Mouse (Mus musculus) erythroblast, embryonic 14.5 days (primary cell): Measurements from ENCODE around the gene Cyth3. TPM values are rescaled to one million over a fixed set of nuclear protein-coding genes. Genes with fewer than 3 reads are reported as not detected.
A peak's percentile ranks its signal among the peaks of the same experiment; 100 is the strongest.

Experiments used
- H3K27me3 ChIP-seq: 2 replicates; pipeline ENCODE4 v1.6.1; 2012; ENCODE audit warnings: inconsistent platforms; ENCODE audit not compliant: control insufficient read depth
- H3K36me3 ChIP-seq: 2 replicates; pipeline ENCODE4 v1.6.1; 2012; ENCODE audit warnings: mild to moderate bottlenecking, inconsistent platforms; ENCODE audit not compliant: control insufficient read depth
- H3K4me1 ChIP-seq: 2 replicates; pipeline ENCODE4 v1.6.1; 2012; ENCODE audit warnings: inconsistent platforms; ENCODE audit not compliant: control insufficient read depth
- H3K4me3 ChIP-seq: replicated peaks from 2 replicates; pipeline ENCODE3; 2012; ENCODE audit warnings: moderate library complexity, mild to moderate bottlenecking, inconsistent platforms
- H3K9me3 ChIP-seq: 2 replicates; pipeline ENCODE4 v1.6.1; 2012; ENCODE audit warnings: low read length, inconsistent platforms, mixed read lengths; ENCODE audit not compliant: control insufficient read depth
- GATA1 ChIP-seq: IDR thresholded peaks from 2 replicates; pipeline ENCODE4 v1.6.1; 2012; ENCODE audit warnings: low read length, inconsistent platforms, mixed read lengths
- TAL1 ChIP-seq: IDR thresholded peaks from 3 replicates; pipeline ENCODE4 v1.6.1; 2012; ENCODE audit warnings: low read length, inconsistent platforms, mixed read lengths
- polyA plus RNA-seq: library from polyadenylated mRNA; stranded (reverse); fragments of >175 nt; gene quantifications from 2 replicates; pipeline ENCODE4 v1.2.3, GENCODE M21; 2012

Gene Cyth3
- polyA plus RNA-seq, 1 experiment, result 3.2 TPM

- H3K27me3 ChIP-seq, result no peaks in the 10 kb centered on the region
- H3K36me3 ChIP-seq, result peaks cover 63% of the 10 kb centered on the region
- no peak for TF ChIP-seq GATA1
- TF ChIP-seq TAL1, result no peak
- no peak overlapping the region for H3K4me3 ChIP-seq
- H3K9me3 ChIP-seq, result peaks cover 6% of the 10 kb centered on the region
- peaks cover 95% of the 10 kb centered on the region for H3K4me1 ChIP-seq
These were observed 8.5 kb downstream of the Cyth3 start for GRCm38 (mm10) chr5:143630738-143631137.

DNA sequence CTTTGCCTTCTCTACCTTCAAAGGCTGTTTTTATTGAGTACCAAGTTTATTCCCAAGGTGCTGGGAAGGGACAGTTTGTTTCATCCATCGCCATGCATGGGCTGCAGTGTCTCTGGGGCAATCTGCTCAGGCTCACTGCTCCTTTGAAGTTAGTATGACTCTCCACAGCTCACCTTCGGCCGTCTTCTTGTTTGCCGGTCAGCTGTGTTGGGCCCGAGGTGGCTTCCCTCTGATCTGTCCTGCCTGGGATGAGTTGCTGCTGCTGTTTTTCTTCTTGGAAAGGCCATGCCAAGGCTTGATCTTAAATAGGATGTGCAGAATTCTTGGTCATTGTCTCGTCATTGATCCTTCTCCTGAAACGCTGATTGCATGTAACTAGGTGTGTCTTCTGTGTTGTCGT lies 9.3 kb downstream of the Cyth3 start:
- Histone ChIP-seq H3K4me3 (no peak overlapping the region), H3K4me1 (peaks cover 95% of the 10 kb centered on the region)
- TF ChIP-seq GATA1 (no peak), TAL1 (no peak)

DNA sequence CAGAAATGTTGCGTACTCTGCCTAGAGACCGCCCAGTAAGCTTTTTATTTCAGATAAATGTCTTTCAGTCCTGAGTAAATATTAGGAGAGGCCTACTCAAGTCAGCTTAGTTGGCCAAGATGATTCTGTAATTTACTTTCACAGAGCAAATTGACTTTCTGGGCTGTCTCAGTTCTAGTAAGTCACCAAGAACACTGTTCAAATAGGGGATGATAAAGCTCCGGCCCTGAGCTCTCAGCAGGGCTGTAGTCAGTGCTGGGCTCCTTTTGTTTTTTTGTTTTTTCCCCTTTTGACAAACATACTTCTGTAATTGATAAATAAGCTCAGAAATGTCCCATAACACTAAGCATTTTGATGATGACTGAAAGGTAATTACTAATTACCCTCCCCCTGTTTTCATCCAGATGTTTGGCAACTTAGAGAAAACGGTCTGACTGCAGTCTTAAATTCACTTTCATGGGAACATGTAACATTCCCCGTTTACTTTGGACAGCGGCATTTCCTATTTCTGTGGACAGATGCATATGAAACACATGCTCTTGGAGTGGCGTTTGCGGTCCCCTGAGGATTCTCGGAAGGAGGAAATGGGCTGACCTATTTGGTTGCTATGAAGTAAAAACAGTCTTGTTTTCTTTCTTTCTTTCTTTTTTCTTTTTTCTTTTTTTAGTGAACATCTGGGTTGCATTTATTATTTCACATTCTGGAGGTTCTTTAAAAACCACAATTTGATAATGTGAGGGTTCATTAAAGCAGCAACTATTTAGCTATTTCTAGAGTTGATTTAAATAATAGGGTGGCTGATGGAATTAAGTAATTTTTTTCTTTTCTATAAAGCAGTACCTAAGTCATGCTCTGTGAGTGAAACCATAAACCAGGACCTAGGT lies 10.7 kb downstream of the Cyth3 start:
- H3K4me1 ChIP-seq, result peaks cover 95% of the 10 kb centered on the region
- H3K9me3 ChIP-seq, result peaks cover 6% of the 10 kb centered on the region
- H3K4me3 ChIP-seq, result peak overlapping the region; percentile 50
- H3K27me3 ChIP-seq, result no peaks in the 10 kb centered on the region
- peaks cover 62% of the 10 kb centered on the region for H3K36me3 ChIP-seq
- no peak for TF ChIP-seq TAL1
- no peak for TF ChIP-seq GATA1

More for the DNA sequence above, 9.3 kb downstream of the Cyth3 start:
- Histone ChIP-seq H3K36me3 (peaks cover 66% of the 10 kb centered on the region), H3K27me3 (no peaks in the 10 kb centered on the region), H3K9me3 (peaks cover 6% of the 10 kb centered on the region)

- Histone ChIP-seq H3K27me3 (no peaks in the 10 kb centered on the region), H3K4me1 (peaks cover 96% of the 10 kb centered on the region), H3K9me3 (peaks cover 6% of the 10 kb centered on the region), H3K36me3 (peaks cover 57% of the 10 kb centered on the region), H3K4me3 (peak overlapping the region; percentile 50)
- TF ChIP-seq GATA1, result peak; percentile 90
- peak; percentile 29; the same call in 1 of the 3 replicates for TF ChIP-seq TAL1
These were observed 11.3 kb downstream of the Cyth3 start for GRCm38 (mm10) chr5:143633558-143633871.

DNA sequence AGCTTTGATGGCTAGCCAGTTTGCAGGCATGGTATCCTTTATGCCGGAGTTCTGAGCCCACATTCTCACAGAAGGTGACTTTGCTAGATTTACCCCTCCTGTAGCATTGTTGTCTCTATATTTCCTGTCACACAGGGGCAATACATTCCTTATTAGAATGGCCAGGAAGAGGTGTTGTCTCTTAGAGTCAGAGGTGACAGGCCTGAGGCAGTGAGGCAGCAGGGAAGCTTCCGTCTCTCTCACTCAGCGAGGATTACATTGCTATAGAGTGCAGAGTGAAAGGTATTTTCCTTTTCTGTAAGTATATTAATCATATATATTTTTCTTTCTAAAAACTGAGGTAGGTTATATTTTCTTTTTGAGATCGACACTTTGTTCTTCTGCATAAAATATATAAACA lies 11.6 kb downstream of the Cyth3 start:
- no peaks in the 10 kb centered on the region for H3K27me3 ChIP-seq
- H3K36me3 ChIP-seq, result peaks cover 56% of the 10 kb centered on the region
- peaks cover 96% of the 10 kb centered on the region for H3K4me1 ChIP-seq
- TF ChIP-seq TAL1 (no peak), GATA1 (no peak)
- H3K4me3 ChIP-seq, result peak overlapping the region; percentile 50
- peaks cover 6% of the 10 kb centered on the region for H3K9me3 ChIP-seq

DNA sequence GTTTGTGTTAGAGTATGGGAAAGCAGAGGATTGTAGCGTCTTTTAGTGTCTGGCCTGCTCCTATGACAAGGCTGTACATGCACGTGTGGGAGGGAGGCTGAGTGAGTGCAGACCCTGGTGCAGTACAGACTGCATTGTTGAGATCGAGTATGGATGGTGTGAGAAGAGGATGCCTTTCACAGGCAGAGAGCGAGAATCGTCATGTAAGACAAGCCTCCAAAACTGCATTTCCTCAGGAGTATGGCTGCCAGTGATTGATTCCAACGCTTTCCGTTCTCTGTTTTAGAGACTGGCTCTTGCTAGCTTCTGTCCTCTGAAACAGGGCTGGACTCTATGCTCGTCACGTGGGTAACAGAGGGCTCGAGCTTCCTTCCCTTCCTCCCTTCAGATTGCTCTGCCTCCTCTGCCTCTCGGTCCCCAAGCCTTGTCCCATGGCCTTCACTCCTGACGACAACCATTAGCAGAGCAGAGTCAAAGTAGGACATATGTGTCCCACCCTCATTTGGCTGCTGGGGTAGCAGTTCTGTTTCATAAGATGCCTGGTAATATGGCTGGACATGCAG lies 12.4 kb downstream of the Cyth3 start:
- Histone ChIP-seq H3K9me3 (peaks cover 6% of the 10 kb centered on the region), H3K4me1 (peaks cover 97% of the 10 kb centered on the region), H3K27me3 (no peaks in the 10 kb centered on the region), H3K36me3 (peaks cover 52% of the 10 kb centered on the region), H3K4me3 (peak overlapping the region; percentile 28)
- TF ChIP-seq GATA1, result no peak
- no peak for TF ChIP-seq TAL1

- Histone ChIP-seq H3K9me3 (peaks cover 3% of the 10 kb centered on the region), H3K4me3 (peak overlapping the region; percentile 27), H3K27me3 (no peaks in the 10 kb centered on the region), H3K36me3 (peaks cover 50% of the 10 kb centered on the region), H3K4me1 (peaks cover 100% of the 10 kb centered on the region)
- TF ChIP-seq TAL1 (no peak), GATA1 (no peak)
These were observed 13.1 kb downstream of the Cyth3 start for GRCm38 (mm10) chr5:143635358-143635757.

DNA sequence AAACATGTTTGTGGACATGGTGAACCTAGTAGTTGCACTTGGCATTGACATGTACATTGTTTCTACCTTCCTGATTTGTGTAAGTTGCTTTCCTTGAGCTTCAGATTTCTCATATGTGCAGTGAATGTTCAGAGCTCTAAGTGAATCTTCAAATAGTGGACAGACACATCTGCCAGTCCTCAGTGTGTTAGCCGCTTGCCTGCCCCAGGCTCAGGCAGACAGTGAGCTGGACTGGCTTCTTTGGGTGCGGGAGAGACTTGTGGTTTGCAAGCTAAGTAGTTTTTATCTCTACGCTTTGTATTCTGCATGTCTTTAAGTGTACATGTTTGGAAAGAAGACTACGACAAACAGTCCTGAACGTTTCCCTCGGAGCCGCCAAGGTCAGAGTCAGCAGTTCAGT lies 13.9 kb downstream of the Cyth3 start:
- Histone ChIP-seq H3K4me1 (peaks cover 100% of the 10 kb centered on the region), H3K36me3 (peaks cover 46% of the 10 kb centered on the region), H3K4me3 (peak overlapping the region; percentile 17), H3K9me3 (no peaks in the 10 kb centered on the region), H3K27me3 (no peaks in the 10 kb centered on the region)
- TF ChIP-seq GATA1 (no peak), TAL1 (no peak)

DNA sequence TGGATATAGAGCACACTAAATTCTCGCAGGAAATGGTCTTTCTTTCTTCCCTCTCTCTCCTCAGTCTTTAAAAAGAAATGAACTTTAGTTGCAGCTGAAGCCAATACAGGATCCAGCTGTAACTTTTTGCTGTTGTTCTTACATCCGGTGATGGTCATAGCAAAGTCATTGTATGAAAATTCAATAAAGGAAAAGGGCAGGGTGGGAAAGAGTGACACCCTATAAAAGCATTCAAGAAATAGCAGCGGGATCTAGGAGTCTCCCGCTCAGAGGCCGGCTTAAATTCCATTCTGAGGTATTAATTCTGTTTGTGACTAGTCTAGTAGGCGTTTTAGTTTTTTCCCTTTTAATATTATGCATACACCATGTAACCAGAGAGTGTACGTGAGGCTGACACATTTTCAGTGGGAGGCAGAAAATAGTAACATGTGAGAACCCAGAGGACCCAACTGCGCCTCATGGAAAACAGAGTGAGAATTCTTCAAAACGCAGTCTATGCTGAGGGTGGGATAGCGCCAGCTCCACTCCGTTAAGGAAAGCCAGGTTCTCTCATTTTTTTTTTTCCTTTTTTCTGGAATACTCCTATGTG lies 15.7 kb downstream of the Cyth3 start:
- Histone ChIP-seq H3K27me3 (no peaks in the 10 kb centered on the region), H3K4me1 (peaks cover 99% of the 10 kb centered on the region), H3K4me3 (no peak overlapping the region), H3K9me3 (no peaks in the 10 kb centered on the region), H3K36me3 (peaks cover 51% of the 10 kb centered on the region)
- TF ChIP-seq GATA1 (no peak), TAL1 (no peak)
